In genomic region chr15:97865175-97865574, GRCm38 (mm10) we compare ENCODE assay signal across 20 mouse cellular contexts. TPM values are rescaled to one million over a fixed set of nuclear protein-coding genes. Genes with fewer than 3 reads are reported as not detected.
DNase-seq lines count a peak whose midpoint lies in the region; ATAC-seq lines count a peak whose summit lies in the region.
"Had no signal": no experiment of that assay in that cellular context is flagged by ENCODE, and none has a peak within 500 bp of the region (broad histone marks: within the 10 kb centered on the region; RNA-seq: fewer than 3 reads in every experiment).

No protein-coding gene starts in this region.

- peak overlapping the region; percentile 48; the same call in 1 of the 2 replicates for H3K9ac ChIP-seq in heart, embryonic 13.5 days
- H3K9ac ChIP-seq in lung, embryonic 16.5 days (ENCODE audit: low read length) = no peak overlapping the region
- no peak overlapping the region for H3K9ac ChIP-seq in liver, embryonic 16.5 days (ENCODE audit: low read depth, low read length)
- H3K9ac ChIP-seq: embryonic facial prominence, embryonic 15.5 days; limb, embryonic 12.5 days; midbrain, embryonic 15.5 days had no signal

- no peaks in the 10 kb centered on the region for H3K36me3 ChIP-seq in heart, embryonic 13.5 days
- H3K36me3 ChIP-seq in lung, embryonic 16.5 days (ENCODE audit: control insufficient read depth, insufficient read depth, low read length) = no peaks in the 10 kb centered on the region
- H3K36me3 ChIP-seq in liver, embryonic 16.5 days (ENCODE audit: control insufficient read depth, insufficient read depth) = no peaks in the 10 kb centered on the region
- H3K36me3 ChIP-seq: forebrain, embryonic 10.5 days; hindbrain, embryonic 10.5 days; limb, embryonic 12.5 days; midbrain, embryonic 15.5 days had no signal

- whole genome bisulfite sequencing in heart, embryonic 13.5 days = 6% methylated on average over 6 of the region's 6 CpGs
- 17% methylated on average over 6 of the region's 6 CpGs for WGBS in lung, embryonic 16.5 days
- WGBS in liver, embryonic 16.5 days (ENCODE audit: insufficient replicate concordance) = 15% methylated on average over 6 of the region's 6 CpGs

- DNase-seq in heart, postnatal 4 days = no peak
- DNase-seq in lung, postnatal 10 days = no peak
- no peak for DNase-seq in thymus, adult 18-20 months
- DNase-seq in neural tube, embryonic 10.5 days (ENCODE audit: extremely low spot score, low spot score) = no peak
- DNase-seq: B cell, adult 2 months; cerebellum, adult 9-10 months; gastrocnemius, postnatal 10 days; kidney, adult 8-10 months; kidney, postnatal 4 days; right cerebral cortex, adult 18-20 months had no signal

- ATAC-seq in heart, embryonic 13.5 days (ENCODE audit: extremely low read depth, insufficient number of reproducible peaks, low FRiP score, low TSS enrichment) = peak; percentile 45; the same call in 1 of the 2 replicates
- ATAC-seq in lung, embryonic 16.5 days (ENCODE audit: low read depth) = peak; percentile 66
- peak; percentile 43 for ATAC-seq in common myeloid progenitor, adult 5-6 weeks (replicated peaks; ENCODE audit: low read depth, poor library complexity, severe bottlenecking)
- peak; percentile 68 for ATAC-seq in liver, embryonic 16.5 days (ENCODE audit: low read depth)
- ATAC-seq: midbrain, embryonic 15.5 days had no signal

- peak overlapping the region; percentile 65 for H3K27ac ChIP-seq in heart, embryonic 13.5 days (replicated peaks)
- peak overlapping the region; percentile 9 for H3K27ac ChIP-seq in lung, embryonic 16.5 days (ENCODE audit: low read length)
- no peak overlapping the region for H3K27ac ChIP-seq in liver, embryonic 16.5 days (ENCODE audit: low read length)
- H3K27ac ChIP-seq: embryonic facial prominence, embryonic 15.5 days; forebrain, embryonic 10.5 days; hindbrain, embryonic 10.5 days; limb, embryonic 12.5 days; macrophage; midbrain, embryonic 15.5 days had no signal

- no peak overlapping the region for H3K4me3 ChIP-seq in heart, embryonic 13.5 days
- H3K4me3 ChIP-seq in lung, embryonic 16.5 days (ENCODE audit: low read length) = no peak overlapping the region
- H3K4me3 ChIP-seq in liver, embryonic 16.5 days (ENCODE audit: low read depth, low read length) = no peak overlapping the region
- H3K4me3 ChIP-seq: embryonic facial prominence, embryonic 15.5 days; forebrain, embryonic 10.5 days; hindbrain, embryonic 10.5 days; limb, embryonic 12.5 days; midbrain, embryonic 15.5 days had no signal

- peaks cover 29% of the 10 kb centered on the region for H3K4me1 ChIP-seq in heart, embryonic 13.5 days
- H3K4me1 ChIP-seq in lung, embryonic 16.5 days (replicated peaks; ENCODE audit: control insufficient read depth, insufficient read depth, low read length) = peaks cover 17% of the 10 kb centered on the region
- no peaks in the 10 kb centered on the region; the same call in 1 of the 2 replicates for H3K4me1 ChIP-seq in liver, embryonic 16.5 days (ENCODE audit: control insufficient read depth, low read depth, low read length)
- H3K4me1 ChIP-seq: limb, embryonic 12.5 days had no signal

- H3K4me2 ChIP-seq in heart, embryonic 13.5 days = no peak overlapping the region
- no peak overlapping the region for H3K4me2 ChIP-seq in lung, embryonic 16.5 days (ENCODE audit: low read depth, low read length)
- no peak overlapping the region for H3K4me2 ChIP-seq in liver, embryonic 16.5 days (ENCODE audit: low read depth, low read length)
- H3K4me2 ChIP-seq: embryonic facial prominence, embryonic 15.5 days; limb, embryonic 12.5 days; midbrain, embryonic 15.5 days had no signal

- H3K27me3 ChIP-seq in heart, embryonic 13.5 days (replicated peaks) = peaks cover 43% of the 10 kb centered on the region
- H3K27me3 ChIP-seq in lung, embryonic 16.5 days (ENCODE audit: control insufficient read depth, insufficient read depth, low read depth, low read length) = no peaks in the 10 kb centered on the region
- no peaks in the 10 kb centered on the region for H3K27me3 ChIP-seq in liver, embryonic 16.5 days (ENCODE audit: control insufficient read depth, insufficient read depth, low read depth, low read length)
- H3K27me3 ChIP-seq: embryonic facial prominence, embryonic 15.5 days; limb, embryonic 12.5 days; midbrain, embryonic 15.5 days had no signal

- H3K9me3 ChIP-seq in heart, embryonic 13.5 days = peaks cover 13% of the 10 kb centered on the region
- H3K9me3 ChIP-seq in lung, embryonic 16.5 days (ENCODE audit: control insufficient read depth, low read length) = peaks cover 3% of the 10 kb centered on the region
- 0 out of 2 replicates have a peak, but pooled peaks cover 2% of the 10 kb centered on the region for H3K9me3 ChIP-seq in liver, embryonic 16.5 days (replicated peaks; ENCODE audit: control insufficient read depth, low read length)
- H3K9me3 ChIP-seq: embryonic facial prominence, embryonic 15.5 days; midbrain, embryonic 15.5 days had no signal

RNA-seq across cellular contexts. Expression of gene Hdac7, which starts 20.9 kb away (rescaled TPM):
- 23.4 and 23.7 TPM in 2 replicates for polyA plus RNA-seq in heart, embryonic 13.5 days (2015; fragmentation: Nextera tagmentation; extraction: Ambion mirVana)
- 10 to 100 TPM; 51.6 to 52.0 TPM for total RNA-seq in heart, postnatal 4 days (2021)
- 44.2 and 48.5 TPM in 2 replicates for polyA plus RNA-seq in lung, embryonic 16.5 days (2015; fragmentation: Nextera tagmentation; extraction: Ambion mirVana)
- total RNA-seq in common myeloid progenitor, adult 5-6 weeks (2017) = 22.2 and 30.7 TPM in 2 replicates
- 4.7 and 5.8 TPM in 2 replicates for polyA plus RNA-seq in liver, embryonic 16.5 days (2015; fragmentation: Nextera tagmentation; extraction: Ambion mirVana)

RNA-seq across cellular contexts. Expression of gene Vdr, which starts 45.3 kb away (rescaled TPM):
- 1.1 TPM in 2 replicates for polyA plus RNA-seq in heart, embryonic 13.5 days (2015; fragmentation: Nextera tagmentation; extraction: Ambion mirVana)
- 1 to 10 TPM; 2.8 to 3.0 TPM for total RNA-seq in heart, postnatal 4 days (2021)
- polyA plus RNA-seq in lung, embryonic 16.5 days (2015; fragmentation: Nextera tagmentation; extraction: Ambion mirVana) = 1.6 and 1.7 TPM in 2 replicates
- 3.0 and 3.5 TPM in 2 replicates for total RNA-seq in common myeloid progenitor, adult 5-6 weeks (2017)
- 0.13 and 0.30 TPM in 2 replicates for polyA plus RNA-seq in liver, embryonic 16.5 days (2015; fragmentation: Nextera tagmentation; extraction: Ambion mirVana)
